Mouse (Mus musculus) kidney, embryonic 16.5 days (tissue): ENCODE measurements at regions not wholly inside any gene's neighbourhood (a gene's known extent, or its start where the extent isn't known, plus 50 kb on each side); places are given as distances from the start of the nearest gene placed in this dataset.

Experiments used
- ATAC-seq: fragments of 200-750 bp; cut with Nextera tagmentation; 2 replicates; pipeline ENCODE4 v1.8.0; 2017; ENCODE audit warnings: moderate TSS enrichment; ENCODE audit not compliant: low FRiP score, low TSS enrichment
- H3K27ac ChIP-seq: fragments of 300-500 bp; sonication (generic); 2 replicates; pipeline ENCODE4 v1.5.1; 2014; ENCODE audit warnings: low read length
- H3K27me3 ChIP-seq: fragments of 300-500 bp; sonication (generic); 2 replicates; pipeline ENCODE4 v1.6.1; 2014; ENCODE audit warnings: low read length, control low read depth, mixed read lengths; ENCODE audit not compliant: insufficient read depth
- H3K36me3 ChIP-seq: fragments of 300-500 bp; sonication (generic); 2 replicates; pipeline ENCODE4 v1.6.1; 2014; ENCODE audit warnings: low read length, control low read depth, mixed read lengths; ENCODE audit not compliant: insufficient read depth
- H3K4me1 ChIP-seq: fragments of 300-500 bp; sonication (generic); 2 replicates; pipeline ENCODE4 v1.6.1; 2014; ENCODE audit warnings: low read length, control low read depth, mixed read lengths; ENCODE audit not compliant: insufficient read depth
- H3K4me2 ChIP-seq: fragments of 300-500 bp; sonication (generic); replicated peaks from 2 replicates; pipeline ENCODE4 v1.6.1; 2014; ENCODE audit warnings: low read depth, low read length
- H3K4me3 ChIP-seq: fragments of 300-500 bp; sonication (generic); 2 replicates; pipeline ENCODE4 v1.5.1; 2014; ENCODE audit warnings: mild to moderate bottlenecking, low read length
- H3K9ac ChIP-seq: fragments of 300-500 bp; sonication (generic); replicated peaks from 2 replicates; pipeline ENCODE4 v1.6.1; 2014; ENCODE audit warnings: low read length
- H3K9me3 ChIP-seq: fragments of 300-500 bp; sonication (generic); 2 replicates; pipeline ENCODE4 v1.6.1; 2016; ENCODE audit warnings: low read length, control low read depth
- WGBS: fragments of 180-500 bp; shearing (Covaris S2); extraction: QIAGEN DNeasy Blood & Tissue Kit; methylation state at CpG from one replicate; pipeline ENCODE4 v1.1.7; 2014; 5-methylcytosine and 5-hydroxymethylcytosine counted together

GRCm38 (mm10) chr14:28743673-28744072 lies 239.1 kb downstream of the Wnt5a start:
- Histone ChIP-seq H3K36me3 (no peaks in the 10 kb centered on the region), H3K9ac (no peak overlapping the region), H3K9me3 (no peaks in the 10 kb centered on the region), H3K4me1 (no peaks in the 10 kb centered on the region), H3K27ac (no peak overlapping the region), H3K4me2 (no peak overlapping the region), H3K4me3 (no peak overlapping the region), H3K27me3 (no peaks in the 10 kb centered on the region)
- whole genome bisulfite sequencing = 76% methylated on average over 4 of the region's 4 CpGs
- no peak for ATAC-seq

DNA sequence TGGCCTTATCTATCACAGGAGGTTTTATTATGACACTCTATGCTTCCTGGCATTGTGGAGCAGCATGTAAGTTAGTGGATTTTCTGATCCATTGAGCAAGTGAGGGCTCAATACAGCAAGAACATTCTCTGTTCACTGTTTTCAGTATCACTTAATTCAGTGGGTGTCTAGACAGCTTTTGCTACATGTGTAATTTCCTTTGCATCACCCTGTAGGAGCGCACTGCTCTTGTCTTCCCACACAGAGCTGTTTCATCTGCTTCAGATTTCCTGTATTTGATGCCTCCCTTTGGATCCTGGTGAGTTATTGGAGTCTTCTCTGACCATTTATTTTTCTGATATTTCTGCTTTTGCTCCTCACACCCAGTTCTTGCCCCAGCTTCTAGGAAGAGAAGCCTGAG lies 245.8 kb downstream of the Wnt5a start:
- H3K27me3 ChIP-seq = no peaks in the 10 kb centered on the region
- no peak overlapping the region for H3K4me2 ChIP-seq
- H3K4me1 ChIP-seq = no peaks in the 10 kb centered on the region
- H3K9ac ChIP-seq = no peak overlapping the region
- no peak overlapping the region for H3K27ac ChIP-seq
- 83% methylated on average over 1 of the region's 1 CpGs for WGBS
- ATAC-seq = no peak
- H3K9me3 ChIP-seq = no peaks in the 10 kb centered on the region
- no peak overlapping the region for H3K4me3 ChIP-seq
- H3K36me3 ChIP-seq = no peaks in the 10 kb centered on the region

DNA sequence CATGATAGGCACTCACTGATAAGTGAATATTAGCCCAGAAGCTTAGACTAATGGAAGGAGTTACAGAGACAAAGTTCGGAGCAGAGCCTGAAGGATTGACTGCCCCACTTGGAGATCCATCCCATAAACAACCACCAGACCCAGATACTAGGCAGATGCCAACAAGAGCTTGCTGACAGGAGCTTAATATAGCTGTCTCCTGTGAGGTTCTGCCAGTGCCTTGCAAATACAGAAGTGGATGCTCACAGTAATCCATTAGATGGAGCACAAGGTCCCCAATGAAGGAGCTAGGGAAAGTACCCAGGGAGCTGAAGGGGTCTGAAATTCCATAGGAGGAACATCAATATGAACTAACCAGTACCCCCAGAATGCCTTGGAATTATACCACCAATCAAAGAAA lies 252.8 kb upstream of the Lrtm1 start:
- peaks cover 3% of the 10 kb centered on the region for H3K4me1 ChIP-seq
- H3K4me2 ChIP-seq = no peak overlapping the region
- ATAC-seq = no peak
- no peaks in the 10 kb centered on the region for H3K36me3 ChIP-seq
- no peak overlapping the region for H3K9ac ChIP-seq
- no peak overlapping the region for H3K27ac ChIP-seq
- H3K27me3 ChIP-seq = no peaks in the 10 kb centered on the region
- H3K9me3 ChIP-seq = no peaks in the 10 kb centered on the region
- no peak overlapping the region for H3K4me3 ChIP-seq
- WGBS = 96% methylated on average over 1 of the region's 1 CpGs

DNA sequence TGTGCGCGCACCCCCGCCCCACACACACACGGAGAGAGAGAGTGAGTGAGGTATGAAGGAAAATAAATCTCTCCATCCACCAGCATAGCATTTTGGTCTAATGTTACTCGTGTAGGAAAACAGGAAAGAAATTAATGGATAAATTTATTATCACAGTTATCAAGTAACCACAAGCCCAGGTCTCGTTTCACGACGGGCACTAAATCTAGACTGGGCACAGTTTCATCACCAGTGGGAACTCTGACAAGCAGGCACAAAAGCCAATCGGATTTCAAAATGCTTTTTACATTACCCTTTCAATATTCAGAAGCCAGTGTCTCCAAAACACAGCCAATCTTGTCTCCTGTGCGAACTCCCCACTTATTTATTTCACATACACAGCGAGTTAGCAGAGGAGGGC lies 244.9 kb upstream of the Lrtm1 start:
- Histone ChIP-seq H3K27ac (no peak overlapping the region), H3K4me2 (peak overlapping the region; percentile 29), H3K4me3 (no peak overlapping the region), H3K9me3 (no peaks in the 10 kb centered on the region), H3K27me3 (no peaks in the 10 kb centered on the region), H3K4me1 (peaks cover 7% of the 10 kb centered on the region), H3K9ac (no peak overlapping the region), H3K36me3 (no peaks in the 10 kb centered on the region)
- 31% methylated on average over 11 of the region's 11 CpGs for WGBS
- no peak for ATAC-seq

- H3K4me1 ChIP-seq = 0 out of 2 replicates have a peak, but pooled peaks cover 3% of the 10 kb centered on the region
- no peak overlapping the region for H3K9ac ChIP-seq
- no peaks in the 10 kb centered on the region for H3K9me3 ChIP-seq
- ATAC-seq = no peak
- WGBS = 79% methylated on average over 1 of the region's 1 CpGs
- H3K27me3 ChIP-seq = no peaks in the 10 kb centered on the region
- no peak overlapping the region for H3K4me3 ChIP-seq
- no peak overlapping the region for H3K27ac ChIP-seq
- no peak overlapping the region for H3K4me2 ChIP-seq
- H3K36me3 ChIP-seq = no peaks in the 10 kb centered on the region
These were observed 242.3 kb upstream of the Lrtm1 start for GRCm38 (mm10) chr14:28775686-28776085.

DNA sequence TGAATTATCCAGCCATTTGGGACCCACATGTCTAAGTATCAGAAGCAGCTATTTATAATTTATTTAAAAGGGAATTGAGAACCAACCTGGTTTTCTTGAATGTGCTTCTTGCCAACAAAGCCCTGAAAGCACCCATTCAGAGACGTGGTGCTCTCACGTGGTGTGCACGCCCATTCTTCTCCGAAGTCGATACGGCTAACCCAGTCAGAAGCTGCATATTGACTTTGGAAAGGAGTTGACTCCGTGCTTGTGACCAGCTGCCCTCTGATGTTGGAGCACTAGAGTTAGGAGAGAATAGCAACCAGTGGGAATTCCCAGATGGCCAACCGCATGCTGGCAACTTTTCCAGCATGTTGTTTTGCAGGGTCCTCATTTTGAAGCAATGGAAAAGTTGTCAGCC lies 240.2 kb upstream of the Lrtm1 start:
- Histone ChIP-seq H3K9ac (no peak overlapping the region), H3K4me1 (0 out of 2 replicates have a peak, but pooled peaks cover 3% of the 10 kb centered on the region), H3K4me3 (no peak overlapping the region), H3K27me3 (no peaks in the 10 kb centered on the region), H3K36me3 (no peaks in the 10 kb centered on the region), H3K9me3 (no peaks in the 10 kb centered on the region), H3K4me2 (no peak overlapping the region), H3K27ac (no peak overlapping the region)
- WGBS = 85% methylated on average over 8 of the region's 8 CpGs
- no peak for ATAC-seq

GRCm38 (mm10) chr14:28781660-28782059 lies 236.3 kb upstream of the Lrtm1 start:
- Histone ChIP-seq H3K4me2 (no peak overlapping the region), H3K9me3 (no peaks in the 10 kb centered on the region), H3K9ac (no peak overlapping the region), H3K4me1 (no peaks in the 10 kb centered on the region), H3K27me3 (no peaks in the 10 kb centered on the region), H3K4me3 (no peak overlapping the region), H3K36me3 (no peaks in the 10 kb centered on the region), H3K27ac (no peak overlapping the region)
- 93% methylated on average over 7 of the region's 7 CpGs for WGBS
- no peak for ATAC-seq

GRCm38 (mm10) chr14:28784106-28784633 lies 233.8 kb upstream of the Lrtm1 start:
- Histone ChIP-seq H3K4me1 (no peaks in the 10 kb centered on the region), H3K9me3 (no peaks in the 10 kb centered on the region), H3K9ac (no peak overlapping the region), H3K4me2 (no peak overlapping the region), H3K27ac (no peak overlapping the region), H3K27me3 (no peaks in the 10 kb centered on the region), H3K4me3 (no peak overlapping the region), H3K36me3 (no peaks in the 10 kb centered on the region)
- WGBS = 85% methylated on average over 6 of the region's 6 CpGs
- no peak for ATAC-seq

- H3K27me3 ChIP-seq = no peaks in the 10 kb centered on the region
- 3% methylated on average over 4 of the region's 4 CpGs for WGBS
- peaks cover 4% of the 10 kb centered on the region; the same call in 1 of the 2 replicates for H3K4me1 ChIP-seq
- H3K4me3 ChIP-seq = no peak overlapping the region
- H3K36me3 ChIP-seq = no peaks in the 10 kb centered on the region
- H3K4me2 ChIP-seq = peak overlapping the region; percentile 29
- H3K27ac ChIP-seq = no peak overlapping the region
- H3K9ac ChIP-seq = no peak overlapping the region
- H3K9me3 ChIP-seq = no peaks in the 10 kb centered on the region
- no peak for ATAC-seq
These were observed 219.7 kb upstream of the Lrtm1 start for GRCm38 (mm10) chr14:28798290-28798689.

DNA sequence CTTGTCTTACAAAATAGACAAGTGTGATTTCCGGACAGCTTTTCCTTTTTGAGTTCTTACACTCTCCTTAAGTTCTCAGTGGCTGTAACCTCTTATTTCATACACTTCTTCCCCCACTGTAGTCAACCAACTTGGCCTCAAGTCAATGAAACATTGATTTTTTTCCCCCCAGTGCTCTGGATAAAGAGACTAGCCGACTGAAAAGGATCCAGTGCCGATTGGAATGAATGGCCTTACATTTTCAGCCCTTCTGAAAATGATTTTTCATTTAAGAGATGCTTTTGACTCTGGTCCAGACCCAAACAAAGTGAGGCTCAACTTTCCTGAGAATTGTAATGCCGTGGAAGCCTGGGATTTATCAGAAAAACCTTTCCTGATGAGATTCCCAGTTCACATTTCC lies 216.3 kb upstream of the Lrtm1 start:
- Histone ChIP-seq H3K36me3 (no peaks in the 10 kb centered on the region), H3K4me3 (no peak overlapping the region), H3K27ac (no peak overlapping the region), H3K27me3 (no peaks in the 10 kb centered on the region), H3K4me2 (no peak overlapping the region), H3K9me3 (no peaks in the 10 kb centered on the region), H3K9ac (no peak overlapping the region), H3K4me1 (peaks cover 4% of the 10 kb centered on the region; the same call in 1 of the 2 replicates)
- 80% methylated on average over 4 of the region's 4 CpGs for WGBS
- ATAC-seq = no peak
